Mouse (Mus musculus) heart, embryonic 13.5 days (tissue): ENCODE data around the gene Klhl41. TPM values are rescaled to one million over a fixed set of nuclear protein-coding genes. Genes with fewer than 3 reads are reported as not detected.
"Not testable (repeated sequence)": the region's sequence is repeated elsewhere in the genome, so short reads cannot be mapped to it uniquely, and the experiment has no call there.

Source experiments
- ATAC-seq: fragments of 200-750 bp; cut with Nextera tagmentation; 2 replicates; pipeline ENCODE4 v1.8.0; 2017; ENCODE audit warnings: moderate TSS enrichment; ENCODE audit not compliant: insufficient number of reproducible peaks, low FRiP score, low TSS enrichment; ENCODE audit errors: extremely low read depth
- H3K27ac ChIP-seq: fragments of 300-500 bp; sonication (generic); replicated peaks from 2 replicates; pipeline ENCODE4 v1.5.1; 2015; ENCODE audit warnings: moderate library complexity, mild to moderate bottlenecking, inconsistent platforms
- H3K27me3 ChIP-seq: fragments of 300-500 bp; sonication (generic); replicated peaks from 2 replicates; pipeline ENCODE4 v1.6.1; 2015; ENCODE audit warnings: mild to moderate bottlenecking, inconsistent platforms
- H3K36me3 ChIP-seq: fragments of 300-500 bp; sonication (generic); 2 replicates; pipeline ENCODE4 v1.6.1; 2015; ENCODE audit warnings: mild to moderate bottlenecking, inconsistent platforms
- H3K4me1 ChIP-seq: fragments of 300-500 bp; sonication (generic); 2 replicates; pipeline ENCODE4 v1.6.1; 2015; ENCODE audit warnings: inconsistent platforms
- H3K4me2 ChIP-seq: fragments of 300-500 bp; sonication (generic); 2 replicates; pipeline ENCODE4 v1.6.1; 2015; ENCODE audit warnings: inconsistent platforms, mild to moderate bottlenecking, moderate library complexity
- H3K4me3 ChIP-seq: fragments of 300-500 bp; sonication (generic); 2 replicates; pipeline ENCODE4 v1.5.1; 2015; ENCODE audit warnings: moderate library complexity, mild to moderate bottlenecking, inconsistent platforms
- H3K9ac ChIP-seq: fragments of 300-500 bp; sonication (generic); 2 replicates; pipeline ENCODE4 v1.6.1; 2015; ENCODE audit warnings: inconsistent platforms, mild to moderate bottlenecking, moderate library complexity
- H3K9me3 ChIP-seq: fragments of 300-500 bp; sonication (generic); 2 replicates; pipeline ENCODE4 v1.6.1; 2016; ENCODE audit warnings: inconsistent platforms
- WGBS: fragments of 180-500 bp; shearing (Covaris S2); methylation state at CpG from one replicate; pipeline ENCODE4 v1.1.7; 2015; ENCODE audit warnings: mixed read lengths; 5-methylcytosine and 5-hydroxymethylcytosine counted together
- polyA plus RNA-seq: library from polyadenylated mRNA; unstranded; fragments of >200 nt; fragmentation: Nextera tagmentation; extraction: Ambion mirVana; gene quantifications from 2 replicates; pipeline ENCODE4 v1.2.1, GENCODE M21; 2015

The Klhl41 gene
- polyA plus RNA-seq, 1 experiment from 2014 or later: 14.2 TPM

DNA sequence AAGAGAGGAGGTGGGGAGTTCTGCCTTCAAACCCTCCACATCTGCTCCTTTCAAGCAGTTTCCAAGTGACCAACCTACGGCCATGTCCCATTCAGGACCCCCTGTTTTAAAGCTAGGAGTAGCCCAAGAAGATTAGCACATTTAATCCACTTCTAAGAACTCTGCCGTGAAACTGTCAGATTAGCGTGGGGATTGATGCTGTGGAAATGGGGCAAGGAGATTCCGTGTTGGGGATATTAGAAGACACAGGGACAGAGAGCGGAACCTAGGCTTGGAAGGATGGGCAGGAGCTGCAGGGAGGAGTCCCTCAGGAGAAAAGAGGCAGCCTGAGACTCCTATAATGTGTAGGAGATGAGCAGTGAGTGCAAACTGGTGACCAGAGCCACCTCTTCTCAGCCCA lies 20.2 kb upstream of the Klhl41 start:
- H3K9me3 ChIP-seq: no peaks in the 10 kb centered on the region
- H3K4me1 ChIP-seq: peaks cover 10% of the 10 kb centered on the region
- H3K4me2 ChIP-seq: no peak overlapping the region
- H3K27ac ChIP-seq: no peak overlapping the region
- H3K36me3 ChIP-seq: peaks cover 15% of the 10 kb centered on the region
- ATAC-seq: no peak
- WGBS: 85% methylated on average over 5 of the region's 5 CpGs
- no peaks in the 10 kb centered on the region for H3K27me3 ChIP-seq
- H3K9ac ChIP-seq: no peak overlapping the region
- H3K4me3 ChIP-seq: no peak overlapping the region

DNA sequence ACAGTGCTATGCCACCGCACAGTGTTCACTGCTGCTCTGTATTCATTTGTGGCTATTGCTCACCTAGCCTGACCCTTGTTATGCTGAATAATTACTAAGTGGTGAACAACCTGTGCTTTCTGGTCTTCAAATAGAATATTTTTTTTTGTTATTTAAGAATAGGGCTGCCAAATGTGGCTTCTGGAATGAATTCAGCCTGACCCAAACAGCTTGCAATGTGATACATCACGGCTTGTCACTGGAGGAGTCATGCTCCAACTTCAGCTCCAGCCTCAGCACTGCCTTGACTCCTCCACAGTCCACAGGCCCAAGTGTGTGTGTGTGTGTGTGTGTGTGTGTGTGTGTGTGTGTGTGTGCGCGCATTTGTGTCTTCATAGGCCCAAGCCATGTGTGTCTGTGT lies 10.6 kb upstream of the Klhl41 start:
- Histone ChIP-seq H3K27ac (no peak overlapping the region), H3K4me2 (no peak overlapping the region), H3K4me3 (no peak overlapping the region), H3K9me3 (no peaks in the 10 kb centered on the region), H3K36me3 (peaks cover 71% of the 10 kb centered on the region), H3K4me1 (no peaks in the 10 kb centered on the region), H3K27me3 (no peaks in the 10 kb centered on the region), H3K9ac (no peak overlapping the region)
- 96% methylated on average over 4 of the region's 4 CpGs for WGBS
- no peak for ATAC-seq

DNA sequence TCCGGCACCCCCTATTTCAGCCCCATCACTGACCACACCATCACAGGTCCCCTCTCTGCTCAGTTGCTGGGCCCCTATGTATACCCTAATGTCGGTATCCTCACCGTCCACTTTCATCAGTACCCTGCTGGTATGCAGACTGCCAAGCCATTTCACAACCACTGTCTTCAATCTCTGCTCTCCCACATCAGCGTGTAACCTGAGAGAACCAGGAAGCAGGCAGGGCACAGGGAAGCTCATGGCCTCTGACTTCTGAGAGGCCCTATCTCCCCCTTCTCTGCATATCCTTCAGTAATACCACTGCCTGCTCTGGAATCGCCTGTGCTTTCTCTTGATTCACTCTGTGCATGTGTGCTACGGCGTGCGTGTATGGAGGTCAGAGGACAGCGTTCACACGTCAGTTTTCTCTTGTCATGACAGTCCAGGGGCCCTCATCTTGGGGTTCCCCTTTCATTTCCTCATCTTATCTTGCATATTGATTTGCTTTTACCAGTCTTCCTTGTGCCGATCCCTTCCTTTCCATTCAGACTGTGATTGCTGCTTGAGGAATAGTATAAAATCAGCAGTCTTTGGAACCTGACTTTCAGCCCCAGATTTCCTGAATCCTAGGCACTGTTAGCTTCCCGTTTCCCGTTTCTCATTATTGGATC lies 6.0 kb upstream of the Klhl41 start:
- H3K4me3 ChIP-seq: no peak overlapping the region
- no peak for ATAC-seq
- no peaks in the 10 kb centered on the region for H3K9me3 ChIP-seq
- no peak overlapping the region for H3K4me2 ChIP-seq
- H3K4me1 ChIP-seq: peaks cover 9% of the 10 kb centered on the region
- H3K36me3 ChIP-seq: peaks cover 54% of the 10 kb centered on the region
- H3K27me3 ChIP-seq: no peaks in the 10 kb centered on the region
- H3K9ac ChIP-seq: no peak overlapping the region
- WGBS: 71% methylated on average over 13 of the region's 13 CpGs
- no peak overlapping the region for H3K27ac ChIP-seq

DNA sequence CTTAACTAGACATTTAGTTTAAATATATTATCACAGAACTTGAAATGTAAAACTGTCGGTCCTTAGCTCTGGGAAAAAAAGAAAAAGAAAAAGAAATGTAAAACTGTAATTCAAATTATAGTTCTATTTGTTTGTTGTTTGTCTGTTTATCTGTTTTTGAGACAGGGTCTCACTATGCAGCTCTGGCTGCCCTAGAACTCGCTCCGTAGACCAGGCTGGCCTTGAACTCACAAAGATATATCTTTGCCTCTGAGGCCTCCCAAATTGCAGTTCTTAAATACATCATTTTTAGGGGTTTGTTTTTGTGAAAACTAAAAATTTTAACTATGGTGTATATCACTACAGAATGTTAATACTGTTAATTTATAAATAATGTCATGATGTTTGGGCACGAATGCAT lies 2.3 kb upstream of the Klhl41 start:
- no peak overlapping the region for H3K9ac ChIP-seq
- H3K9me3 ChIP-seq: no peaks in the 10 kb centered on the region
- peaks cover 10% of the 10 kb centered on the region for H3K4me1 ChIP-seq
- ATAC-seq: no peak
- H3K4me3 ChIP-seq: no peak overlapping the region
- WGBS: 91% methylated on average over 4 of the region's 4 CpGs
- peaks cover 27% of the 10 kb centered on the region; the same call in 1 of the 2 replicates for H3K36me3 ChIP-seq
- H3K27ac ChIP-seq: no peak overlapping the region
- no peaks in the 10 kb centered on the region for H3K27me3 ChIP-seq
- no peak overlapping the region for H3K4me2 ChIP-seq

DNA sequence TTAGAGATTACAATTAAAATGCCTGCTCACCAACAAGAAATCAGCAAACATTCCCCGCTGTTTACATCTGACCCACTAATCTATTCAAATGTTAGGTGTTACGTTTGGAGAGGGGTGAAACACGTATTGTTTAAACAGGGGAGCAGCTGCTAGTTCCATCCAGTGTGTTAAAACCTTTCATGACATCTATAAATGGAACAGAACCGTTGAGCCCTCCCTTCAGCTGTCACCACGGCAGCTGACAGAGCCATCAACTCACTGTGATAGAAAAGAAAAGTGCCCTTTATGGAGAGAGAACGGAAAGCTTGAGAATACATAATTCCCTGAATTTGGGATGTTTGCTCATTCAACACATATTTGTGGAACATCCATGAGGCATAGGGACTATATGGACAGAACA lies 1.5 kb upstream of the Klhl41 start:
- peaks cover 19% of the 10 kb centered on the region; the same call in 1 of the 2 replicates for H3K36me3 ChIP-seq
- H3K27me3 ChIP-seq: no peaks in the 10 kb centered on the region
- no peaks in the 10 kb centered on the region for H3K9me3 ChIP-seq
- no peak for ATAC-seq
- no peak overlapping the region for H3K9ac ChIP-seq
- peaks cover 15% of the 10 kb centered on the region for H3K4me1 ChIP-seq
- WGBS: 43% methylated on average over 6 of the region's 6 CpGs
- peak overlapping the region; percentile 50 for H3K4me2 ChIP-seq
- H3K4me3 ChIP-seq: peak overlapping the region; percentile 10; the same call in 1 of the 2 replicates
- H3K27ac ChIP-seq: peak overlapping the region; percentile 78

DNA sequence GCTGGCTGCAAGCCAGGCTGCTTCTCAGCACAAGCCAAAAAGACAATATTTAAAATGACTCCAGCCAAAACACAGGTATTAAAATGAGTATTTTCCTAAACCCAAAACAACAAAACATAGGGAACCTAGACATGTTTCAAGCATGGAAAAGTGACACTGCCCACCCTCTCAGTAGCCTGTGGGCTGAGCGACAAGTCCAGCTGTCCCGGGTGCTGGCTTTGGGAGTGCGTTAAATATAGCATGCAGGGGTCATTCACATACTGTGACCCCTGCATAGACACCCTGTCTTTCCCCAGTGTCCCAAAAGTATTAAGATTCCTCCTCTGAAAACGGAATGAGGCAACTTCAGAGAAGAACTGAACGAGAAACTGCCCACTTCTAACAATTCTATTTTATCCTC lies 3.8 kb downstream of the Klhl41 start:
- ATAC-seq: no peak
- H3K4me1 ChIP-seq: peaks cover 14% of the 10 kb centered on the region
- H3K9me3 ChIP-seq: no peaks in the 10 kb centered on the region
- H3K9ac ChIP-seq: peak overlapping the region; percentile 71
- H3K36me3 ChIP-seq: peaks cover 12% of the 10 kb centered on the region; the same call in 1 of the 2 replicates
- no peaks in the 10 kb centered on the region for H3K27me3 ChIP-seq
- H3K27ac ChIP-seq: no peak overlapping the region; the same call in 1 of the 2 replicates
- peak overlapping the region; percentile 68 for H3K4me2 ChIP-seq
- WGBS: 42% methylated on average over 5 of the region's 5 CpGs
- H3K4me3 ChIP-seq: peak overlapping the region; percentile 46

DNA sequence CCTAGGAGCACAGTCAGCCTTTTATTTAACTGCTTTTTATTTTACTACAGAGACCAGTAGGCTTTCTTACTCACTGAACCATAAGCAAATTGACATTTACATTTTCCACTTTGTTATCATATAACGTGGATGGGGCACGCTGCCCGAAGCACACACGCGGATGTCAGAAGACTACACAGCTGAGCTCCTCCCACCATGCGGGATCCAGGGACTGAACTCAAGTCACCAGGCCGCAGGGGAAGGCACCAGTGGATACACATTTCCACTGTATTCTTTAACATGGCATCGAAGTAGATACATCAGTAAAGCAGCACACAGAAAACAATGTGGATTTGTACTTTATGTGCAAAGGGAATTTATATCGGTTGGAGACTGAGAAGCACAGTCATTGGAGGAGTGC lies 5.3 kb downstream of the Klhl41 start:
- ATAC-seq: no peak
- Histone ChIP-seq H3K9ac (no peak overlapping the region), H3K9me3 (no peaks in the 10 kb centered on the region), H3K27me3 (no peaks in the 10 kb centered on the region), H3K4me1 (peaks cover 10% of the 10 kb centered on the region), H3K4me3 (no peak overlapping the region), H3K27ac (no peak overlapping the region), H3K4me2 (no peak overlapping the region), H3K36me3 (peaks cover 25% of the 10 kb centered on the region)
- whole genome bisulfite sequencing: 82% methylated on average over 9 of the region's 9 CpGs

DNA sequence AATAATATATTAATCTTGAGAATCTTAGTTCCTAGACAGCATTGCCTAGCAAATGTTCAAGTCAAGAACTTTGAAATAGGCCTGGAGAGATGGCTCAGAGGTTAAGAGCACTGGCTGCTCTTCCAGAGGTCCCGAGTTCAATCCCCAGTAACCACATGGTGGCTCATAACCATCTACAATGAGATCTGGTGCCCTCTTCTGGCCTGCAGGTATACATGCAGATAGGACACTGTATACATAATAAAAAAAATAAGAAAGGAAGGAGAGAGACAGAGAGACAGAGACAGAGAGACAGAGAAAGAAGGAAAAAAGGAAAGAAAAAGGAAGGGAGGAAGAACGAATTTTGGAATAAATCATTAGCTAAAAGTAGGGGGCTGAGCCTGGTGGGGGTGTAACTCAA lies 6.8 kb downstream of the Klhl41 start:
- H3K9ac ChIP-seq: no peak overlapping the region
- H3K4me3 ChIP-seq: no peak overlapping the region
- 43% methylated on average over 2 of the region's 2 CpGs for WGBS
- H3K4me1 ChIP-seq: peaks cover 10% of the 10 kb centered on the region
- ATAC-seq: no peak
- no peak overlapping the region for H3K27ac ChIP-seq
- no peaks in the 10 kb centered on the region for H3K27me3 ChIP-seq
- H3K4me2 ChIP-seq: no peak overlapping the region
- H3K9me3 ChIP-seq: no peaks in the 10 kb centered on the region
- peaks cover 33% of the 10 kb centered on the region for H3K36me3 ChIP-seq

DNA sequence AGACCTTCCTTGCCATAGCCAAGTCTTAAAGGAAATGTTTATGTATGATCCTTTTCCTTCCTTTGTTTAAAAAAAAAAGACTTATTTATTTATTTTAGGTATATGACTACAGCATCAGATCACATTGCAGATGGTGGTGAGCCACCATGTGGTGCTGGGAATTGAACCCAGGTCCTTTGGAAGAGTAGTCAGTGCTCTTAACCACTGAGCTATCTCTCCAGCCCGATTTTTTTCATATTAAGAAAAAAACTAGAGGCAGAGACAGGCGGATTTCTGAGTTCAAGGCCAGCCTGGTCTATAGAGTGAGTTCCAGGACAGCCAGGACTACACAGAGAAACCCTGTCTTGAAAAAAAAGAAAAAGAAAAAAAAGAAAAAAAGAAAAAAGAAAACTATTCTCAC lies 7.3 kb downstream of the Klhl41 start:
- peaks cover 35% of the 10 kb centered on the region for H3K36me3 ChIP-seq
- H3K4me2 ChIP-seq, H3K9me3 ChIP-seq, H3K4me1 ChIP-seq, ATAC-seq, H3K9ac ChIP-seq, H3K4me3 ChIP-seq, H3K27ac ChIP-seq, H3K27me3 ChIP-seq: not testable (repeated sequence)
- WGBS: 85% methylated on average over 2 of the region's 2 CpGs

DNA sequence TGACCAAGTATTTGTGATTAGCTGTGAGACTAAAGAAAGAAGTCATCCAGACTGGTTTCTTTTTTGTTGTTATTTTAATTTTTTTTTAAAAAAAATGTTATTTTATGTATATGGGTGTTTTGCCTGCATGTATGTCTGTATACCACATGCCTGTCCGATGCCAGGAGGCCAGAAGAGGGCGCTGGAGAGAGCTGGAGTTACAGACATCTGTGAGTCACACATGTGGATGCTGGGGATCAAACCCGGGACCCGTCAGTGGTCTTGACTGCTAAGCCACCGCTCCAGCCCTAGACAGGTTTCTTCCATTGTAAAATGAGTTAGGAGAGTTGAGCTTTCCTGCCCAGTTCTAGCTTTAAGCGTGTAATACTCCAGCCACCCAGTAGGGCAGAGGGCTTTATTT lies 10.1 kb downstream of the Klhl41 start:
- no peak overlapping the region for H3K4me2 ChIP-seq
- WGBS: 53% methylated on average over 6 of the region's 6 CpGs
- no peak overlapping the region for H3K4me3 ChIP-seq
- H3K4me1 ChIP-seq: no peaks in the 10 kb centered on the region
- no peak overlapping the region for H3K27ac ChIP-seq
- ATAC-seq: no peak
- H3K27me3 ChIP-seq: no peaks in the 10 kb centered on the region
- H3K36me3 ChIP-seq: peaks cover 47% of the 10 kb centered on the region
- no peaks in the 10 kb centered on the region for H3K9me3 ChIP-seq
- no peak overlapping the region for H3K9ac ChIP-seq

DNA sequence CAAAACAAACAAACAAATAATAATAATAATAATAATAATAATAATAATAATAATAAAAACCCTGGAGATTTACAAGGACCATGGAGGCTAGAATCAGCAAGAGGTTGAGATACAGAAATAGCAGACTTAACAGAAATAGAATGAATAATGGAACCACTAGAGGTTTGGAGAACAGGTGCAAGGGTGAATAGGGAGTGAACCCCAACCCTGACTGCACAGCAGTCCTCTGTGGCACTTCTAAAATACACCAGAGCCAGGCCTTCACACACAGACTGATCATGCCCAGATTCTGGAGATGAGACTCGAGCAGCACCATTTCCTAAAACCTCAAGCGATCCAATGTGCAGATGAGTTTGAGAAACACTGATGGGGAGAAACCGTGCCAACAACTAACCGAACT lies 12.0 kb downstream of the Klhl41 start:
- Histone ChIP-seq H3K4me1 (no peaks in the 10 kb centered on the region), H3K4me2 (no peak overlapping the region), H3K27me3 (no peaks in the 10 kb centered on the region), H3K36me3 (peaks cover 51% of the 10 kb centered on the region), H3K9me3 (no peaks in the 10 kb centered on the region), H3K9ac (no peak overlapping the region), H3K4me3 (no peak overlapping the region), H3K27ac (no peak overlapping the region)
- ATAC-seq: no peak
- WGBS: 80% methylated on average over 4 of the region's 4 CpGs

DNA sequence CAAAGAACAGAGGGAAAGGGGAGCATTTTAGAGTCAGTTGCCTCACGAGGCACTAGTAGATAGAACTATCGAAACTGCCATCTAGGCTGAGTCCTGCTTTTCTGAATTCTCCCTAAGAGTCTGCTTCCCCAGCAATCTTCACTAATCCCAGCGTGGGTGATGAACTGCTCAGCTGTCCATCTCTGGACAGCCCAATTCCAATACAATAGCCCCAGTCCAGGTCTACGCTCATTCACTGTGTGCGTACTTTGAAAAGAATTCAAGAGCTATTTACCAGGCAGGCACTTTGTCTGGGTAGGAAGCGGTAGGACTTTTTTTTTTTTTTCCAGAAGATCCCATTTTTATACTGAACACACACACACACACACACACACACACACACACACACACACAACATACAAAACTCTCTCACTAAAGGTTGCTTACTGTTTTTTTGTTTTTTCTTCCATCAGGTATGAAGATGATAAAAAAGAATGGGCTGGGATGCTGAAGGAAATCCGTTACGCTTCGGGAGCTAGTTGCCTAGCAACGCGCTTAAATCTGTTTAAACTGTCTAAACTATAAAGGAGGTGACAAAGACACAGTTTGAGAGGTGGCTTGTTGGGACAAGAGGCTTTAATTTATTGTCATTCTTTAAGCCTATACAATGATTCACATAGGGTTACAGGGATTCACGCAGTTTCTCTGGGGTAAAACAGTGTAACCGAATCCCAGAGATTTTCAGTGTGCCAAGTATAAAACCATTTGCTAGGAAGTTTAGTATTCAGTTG lies 13.3 kb downstream of the Klhl41 start:
- no peak for ATAC-seq
- Histone ChIP-seq H3K36me3 (peaks cover 62% of the 10 kb centered on the region), H3K27me3 (no peaks in the 10 kb centered on the region), H3K9me3 (no peaks in the 10 kb centered on the region), H3K4me2 (no peak overlapping the region), H3K4me3 (no peak overlapping the region), H3K9ac (no peak overlapping the region), H3K27ac (no peak overlapping the region), H3K4me1 (no peaks in the 10 kb centered on the region)
- whole genome bisulfite sequencing: 85% methylated on average over 13 of the region's 13 CpGs
